Mouse (Mus musculus) spleen, postnatal 36 days (tissue): ENCODE measurements around the gene Hnrnpul2.
A peak's percentile ranks its signal among the peaks of the same experiment; 100 is the strongest.
"Not testable (repeated sequence)": the region's sequence is repeated elsewhere in the genome, so short reads cannot be mapped to it uniquely, and the experiment has no call there.

ENCODE experiments used
- DNase-seq, 2 experiments: peaks; one replicate each; pipeline ENCODE4 v3.0.0; 2022; ENCODE audit warnings: low spot score in 2 of 2, mixed read lengths in 1 of 2

Gene Hnrnpul2

DNA sequence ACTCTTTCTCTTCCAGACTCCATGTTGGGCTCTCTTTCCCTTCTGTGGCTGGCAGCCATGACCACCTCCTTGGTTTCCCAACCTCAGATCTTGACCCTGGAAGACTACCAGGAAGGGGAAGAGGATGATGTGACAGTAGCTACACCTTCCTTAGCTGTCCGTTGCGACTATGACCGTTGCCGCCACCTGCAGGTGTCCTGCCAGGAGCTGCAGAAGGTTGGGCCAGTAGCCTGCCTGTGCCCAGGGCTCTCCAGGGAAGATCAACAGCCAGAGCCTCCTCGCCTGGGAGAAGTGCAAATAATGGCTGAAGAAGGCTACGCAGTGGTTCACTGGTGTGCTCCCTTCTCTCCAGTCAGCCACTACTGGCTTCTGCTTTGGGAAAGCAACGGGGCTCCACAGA is 31.8 kb downstream of the Hnrnpul2 start:
- no peak for DNase-seq

- no peak for DNase-seq
These were observed 32.6 kb downstream of the Hnrnpul2 start for GRCm38 (mm10) chr19:8852236-8852928.

- no peak for DNase-seq
These were observed 33.3 kb downstream of the Hnrnpul2 start for GRCm38 (mm10) chr19:8853117-8853516.

- peak in 1 of 2 experiments; percentile 46 for DNase-seq
These were observed 37.9 kb downstream of the Hnrnpul2 start for GRCm38 (mm10) chr19:8857689-8858088.

- peak; percentile 43 to 56 for DNase-seq
These were observed 39.2 kb downstream of the Hnrnpul2 start for GRCm38 (mm10) chr19:8859018-8859417.

DNA sequence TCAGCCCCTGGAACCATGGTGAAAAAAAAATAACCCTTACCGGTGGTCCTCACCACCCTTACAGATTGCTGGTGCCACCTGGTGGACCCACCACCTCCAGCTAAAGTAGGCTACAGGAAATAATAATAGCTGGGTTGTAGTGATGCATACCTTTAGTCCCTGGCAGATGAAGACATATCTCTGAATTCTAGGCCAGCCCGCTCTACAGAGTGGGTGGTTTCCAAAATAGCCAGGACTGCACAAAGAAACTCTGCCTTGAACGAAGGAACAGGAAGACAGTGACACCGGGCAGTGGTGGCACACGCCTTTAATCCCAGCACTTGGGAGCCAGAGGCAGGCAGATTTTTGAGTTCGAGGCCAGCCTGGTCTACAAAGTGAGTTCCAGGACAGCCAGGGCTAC is 44.5 kb downstream of the Hnrnpul2 start:
- DNase-seq: no peak

DNA sequence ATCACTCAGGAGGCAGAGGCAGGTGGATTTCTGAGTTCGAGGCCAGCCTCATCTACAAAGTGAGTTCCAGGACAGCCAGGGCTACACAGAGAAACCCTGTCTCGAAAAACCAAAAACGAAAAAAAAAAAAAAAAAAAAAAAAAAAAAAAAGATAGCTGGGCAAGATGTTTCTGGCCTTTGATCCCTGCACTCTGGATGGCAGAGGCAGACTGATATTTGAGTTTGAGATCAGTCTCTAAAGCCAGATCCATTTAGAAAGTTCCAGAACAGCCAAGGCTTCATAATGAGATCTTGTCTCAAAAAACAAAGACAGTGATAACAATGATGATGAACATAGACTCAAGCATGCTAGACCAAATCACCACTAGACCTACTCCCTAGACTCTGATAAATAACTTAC is 50.6 kb downstream of the Hnrnpul2 start:
- not testable (repeated sequence) for DNase-seq

DNA sequence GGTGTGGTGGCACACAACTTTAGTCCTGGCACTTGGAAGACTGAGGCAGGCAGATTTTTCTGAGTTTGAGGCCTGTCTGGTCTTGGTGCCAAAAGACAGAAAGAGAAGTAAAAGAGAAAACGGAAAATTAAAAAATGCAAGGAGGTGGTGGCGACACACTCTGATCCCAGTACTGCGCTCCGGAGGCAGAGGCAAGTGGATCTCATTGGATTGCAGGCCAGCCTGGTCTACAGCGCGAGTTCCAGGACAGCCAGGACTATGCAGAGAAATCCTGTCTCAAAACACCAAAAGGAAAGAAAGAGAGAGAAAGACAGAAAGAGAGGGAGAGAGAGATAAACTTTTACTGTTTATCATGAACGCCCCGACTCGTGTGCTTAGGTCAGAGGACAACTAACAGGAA is 51.0 kb downstream of the Hnrnpul2 start:
- DNase-seq: no peak

DNA sequence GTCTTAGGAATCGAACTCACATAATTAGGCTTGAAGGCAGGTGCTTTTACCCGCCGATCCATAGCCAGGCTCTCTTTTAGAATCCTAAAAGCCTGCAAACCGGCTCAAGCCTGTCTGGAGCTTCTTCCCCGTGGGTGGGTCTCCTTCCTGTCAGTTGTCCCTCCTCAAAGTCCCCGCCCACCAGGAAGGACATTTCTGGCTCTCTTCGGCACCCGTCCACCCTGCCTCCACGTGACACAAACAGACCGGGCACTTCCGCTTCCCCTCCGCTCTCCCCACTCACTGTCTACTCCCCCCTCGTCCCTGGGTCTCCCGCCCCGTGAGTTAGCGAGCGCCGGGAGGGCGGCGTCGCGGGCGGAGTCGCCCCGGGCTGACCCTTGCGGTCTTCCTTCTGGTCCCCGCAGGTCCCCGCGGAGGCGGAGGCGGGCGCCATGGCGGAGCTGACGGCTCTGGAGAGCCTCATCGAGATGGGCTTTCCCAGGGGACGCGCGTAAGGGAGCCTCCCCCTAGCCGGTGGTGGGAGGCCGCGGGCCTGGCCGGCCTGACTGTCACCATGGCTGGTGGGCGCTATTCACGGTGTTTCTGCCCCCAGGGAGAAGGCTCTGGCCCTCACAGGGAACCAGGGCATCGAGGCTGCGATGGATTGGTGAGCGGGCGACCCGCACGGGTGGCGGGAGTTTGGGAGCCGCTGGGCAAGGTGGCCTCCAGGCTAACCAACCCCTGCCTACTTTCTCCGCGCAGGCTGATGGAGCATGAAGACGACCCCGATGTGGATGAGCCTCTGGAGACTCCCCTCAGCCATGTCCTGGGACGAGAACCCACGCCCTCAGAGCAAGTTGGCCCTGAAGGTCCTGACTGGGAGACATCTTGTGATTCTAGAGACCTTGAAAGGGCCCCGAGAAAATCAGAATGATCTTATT is 51.7 kb downstream of the Hnrnpul2 start, which contains the start of gene Ubxn1:
Gene Ubxn1, plus strand, starts transcription at position 230 of the 920 bp plus-strand sequence.
- peak; percentile 96 to 97 for DNase-seq

- DNase-seq: no peak
These were observed 52.5 kb downstream of the Hnrnpul2 start for GRCm38 (mm10) chr19:8872266-8872840.

DNA sequence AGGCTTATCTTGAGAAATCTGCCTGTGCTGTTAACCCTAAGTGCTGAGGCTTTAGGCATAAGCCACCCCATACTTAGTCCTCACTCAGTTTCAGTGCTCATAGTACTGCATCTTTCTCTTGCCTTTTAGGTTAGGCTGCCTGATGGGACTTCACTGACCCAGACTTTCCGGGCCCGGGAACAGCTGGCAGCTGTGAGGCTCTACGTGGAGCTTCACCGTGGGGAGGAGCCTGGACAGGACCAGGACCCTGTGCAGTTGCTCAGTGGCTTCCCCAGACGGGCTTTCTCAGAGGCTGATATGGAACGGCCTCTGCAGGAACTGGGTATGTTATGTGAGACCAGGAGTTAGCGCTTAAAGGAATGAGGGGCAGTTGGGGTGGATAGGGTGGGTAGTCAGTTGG is 55.2 kb downstream of the Hnrnpul2 start:
- no peak for DNase-seq

- DNase-seq: peak; percentile 89 to 91
These were observed 60.7 kb downstream of the Hnrnpul2 start, which contains the start of gene Uqcc3 for GRCm38 (mm10) chr19:8880311-8881033. TSS of gene Uqcc3 (minus strand) at chr19:8880923.

DNA sequence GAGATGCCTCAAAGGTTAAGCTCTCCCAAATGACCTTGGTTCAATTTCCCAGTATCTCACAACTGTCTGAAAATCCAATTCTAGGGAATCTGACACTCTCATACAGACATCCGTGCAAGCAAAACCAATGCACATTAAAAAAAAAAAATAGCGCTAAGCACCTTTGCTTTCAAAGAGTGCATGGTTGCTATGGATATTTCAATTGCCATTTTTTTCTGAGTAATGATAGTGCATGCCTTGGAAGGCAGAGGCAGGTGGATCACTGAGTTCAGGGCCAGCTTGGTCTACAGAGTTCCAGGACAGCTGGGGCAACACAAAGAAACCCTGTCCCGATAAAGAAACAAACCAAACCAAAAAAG is 61.2 kb downstream of the Hnrnpul2 start:
- no peak for DNase-seq

DNA sequence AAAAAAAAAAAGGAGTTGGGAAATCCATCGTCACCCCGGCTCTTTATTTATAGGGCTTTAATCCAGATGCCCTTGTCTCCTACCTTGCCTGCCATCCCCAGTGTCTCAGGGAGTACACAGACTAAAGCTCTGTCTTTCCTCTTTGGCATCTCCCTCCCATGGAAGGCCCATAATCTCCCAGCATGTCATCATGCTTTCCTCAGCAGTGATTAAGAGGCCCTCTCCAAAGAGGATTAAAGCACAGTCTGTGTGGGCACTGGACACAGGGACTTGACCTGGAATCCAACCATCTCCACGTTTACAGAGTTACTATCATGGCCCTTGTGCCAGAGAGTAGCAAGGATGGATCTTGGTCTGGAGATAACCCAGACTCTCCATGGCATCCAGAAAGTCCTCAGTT is 63.8 kb downstream of the Hnrnpul2 start, which contains the start of the genes Lbhd1 and Gm49403:
Gene Lbhd1, plus strand, starts transcription at position 117 of the 400 bp plus-strand sequence.
Gene Gm49403, plus strand, starts transcription at position 315 of the 400 bp plus-strand sequence.
- no peak for DNase-seq
